Mouse (Mus musculus) left cerebral cortex, postnatal 10 days (tissue): ENCODE results near the gene Gm3952. TPM values are rescaled to one million over a fixed set of nuclear protein-coding genes. Genes with fewer than 3 reads are reported as not detected.

Source experiments
- DNase-seq, 2 experiments: peaks; one replicate each; pipeline ENCODE4 v3.0.0; 2021 to 2022; ENCODE audit warnings: low spot score in 2 of 2, mixed read lengths in 1 of 2; ENCODE audit errors: extremely low spot score in 1 of 2
- intact Hi-C: fragments of 180-260 bp; cut with DNase I; formaldehyde crosslinking; loops from one replicate; pipeline ENCODE4 v1.15.1; 2025
- total RNA-seq, 2 experiments: library from RNA; stranded (reverse); gene quantifications; 2 replicates each; pipeline ENCODE4 v1.2.3; 2021

The Gm3952 gene
- total RNA-seq: not detected

GRCm38 (mm10) chr8:128798594-128798993 lies at the start of gene Gm3952:
TSS of gene Gm3952 (minus strand) at chr8:128798694.
- intact Hi-C loops: no loop called here
- DNase-seq: no peak

- no peak for DNase-seq
- intact Hi-C loops: no loop called here
Measured at GRCm38 (mm10) chr8:128843749-128844148, 45.3 kb upstream of the Gm3952 start.

GRCm38 (mm10) chr8:128812521-128812920 lies 14.0 kb upstream of the Gm3952 start:
- intact Hi-C loops: no loop called here
- no peak for DNase-seq

- intact Hi-C loops: no loop called here
- DNase-seq: no peak
Measured at GRCm38 (mm10) chr8:128735692-128736091, 62.8 kb downstream of the Gm3952 start.

GRCm38 (mm10) chr8:128734118-128734517 lies 64.4 kb downstream of the Gm3952 start:
- DNase-seq: no peak
- intact Hi-C loops: no loop called here

- DNase-seq: no peak
- intact Hi-C loops: no loop called here
Measured at GRCm38 (mm10) chr8:128732254-128732653, 66.2 kb downstream of the Gm3952 start.

GRCm38 (mm10) chr8:128727213-128727612 lies 71.3 kb downstream of the Gm3952 start:
- intact Hi-C loops: loop anchor here (5.0 kb wide), 1 partner anchor 75 kb away; no protein-coding TSS in a partner anchor
- no peak for DNase-seq

- intact Hi-C loops: loop anchor here (5.0 kb wide), 1 partner anchor 73 kb away; no protein-coding TSS in a partner anchor
- DNase-seq: peak; percentile 32 to 38
Measured at GRCm38 (mm10) chr8:128724819-128725218, 73.7 kb downstream of the Gm3952 start.

GRCm38 (mm10) chr8:128716184-128716583 lies 82.3 kb downstream of the Gm3952 start:
- intact Hi-C loops: no loop called here
- peak in 1 of 2 experiments; percentile 19 for DNase-seq

- intact Hi-C loops: loop anchor here (5.0 kb wide), 1 partner anchor 57 kb away; no protein-coding TSS in a partner anchor
- DNase-seq: peak; percentile 65 to 80
Measured at GRCm38 (mm10) chr8:128709261-128709660, 89.2 kb downstream of the Gm3952 start.

GRCm38 (mm10) chr8:128704836-128705235 lies 93.7 kb downstream of the Gm3952 start:
- intact Hi-C loops: loop anchor here (5.0 kb wide), 1 partner anchor 53 kb away; no protein-coding TSS in a partner anchor

GRCm38 (mm10) chr8:128704376-128704775 lies 94.1 kb downstream of the Gm3952 start:
- intact Hi-C loops: no loop called here

More at GRCm38 (mm10) chr8:128704836-128705235, 93.7 kb downstream of the Gm3952 start:
- DNase-seq: no peak

GRCm38 (mm10) chr8:128697945-128698344 lies 100.5 kb downstream of the Gm3952 start:
- intact Hi-C loops: no loop called here
- DNase-seq: no peak

More at GRCm38 (mm10) chr8:128704376-128704775, 94.1 kb downstream of the Gm3952 start:
- no peak for DNase-seq

GRCm38 (mm10) chr8:128696701-128697397 lies 101.6 kb downstream of the Gm3952 start:
- intact Hi-C loops: no loop called here
- no peak for DNase-seq

Other genes with a start within 250 kb of the Gm3952 start
- 10 to 100 TPM; 78.7 to 79.5 TPM for gene Itgb1, start 113.0 kb downstream of the Gm3952 start, total RNA-seq